Mouse (Mus musculus): ENCODE data around the gene Cox19. TPM values are rescaled to one million over a fixed set of nuclear protein-coding genes. Genes with fewer than 3 reads are reported as not detected.
"Not testable (repeated sequence)": the region's sequence is repeated elsewhere in the genome, so short reads cannot be mapped to it uniquely, and the experiment has no call there.

The Cox19 gene
- polyA plus RNA-seq, 1 experiment: 51.4 TPM

DNA sequence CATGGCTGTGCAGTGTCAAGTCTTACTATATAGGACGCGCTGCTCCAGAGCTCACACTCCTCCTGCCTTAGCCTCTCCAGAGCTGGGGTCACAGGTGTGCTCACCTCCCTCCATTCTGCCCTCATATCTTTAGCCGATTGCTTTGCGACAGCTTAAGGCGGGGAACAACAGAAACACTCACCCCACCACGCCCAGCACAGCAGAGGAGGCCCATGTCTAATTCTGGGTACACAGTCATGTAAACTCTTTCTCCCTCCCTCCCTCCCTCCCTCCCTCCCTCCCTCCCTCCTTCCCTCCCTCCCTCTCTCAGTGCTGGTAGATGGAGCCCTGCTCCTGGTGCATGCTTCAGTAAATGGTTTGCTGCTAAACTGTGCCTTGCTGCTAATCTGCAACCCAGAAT lies 1.5 kb downstream of the Cox19 start:
- no peaks in the 10 kb centered on the region for H3K36me3 ChIP-seq (replicated peaks; ENCODE audit: low read length)
- no peaks in the 10 kb centered on the region for H3K9me3 ChIP-seq
- H3K27me3 ChIP-seq (replicated peaks): peaks cover 30% of the 10 kb centered on the region
- no peak overlapping the region for H3K4me3 ChIP-seq (replicated peaks)
- TF ChIP-seq FLI1 (IDR thresholded peaks at IDR 0.05; ENCODE audit: low read length) (no peak), GATA1 (IDR thresholded peaks at IDR 0.05; ENCODE audit: borderline replicate concordance, low read length) (no peak)
- peaks cover 64% of the 10 kb centered on the region for H3K4me1 ChIP-seq

DNA sequence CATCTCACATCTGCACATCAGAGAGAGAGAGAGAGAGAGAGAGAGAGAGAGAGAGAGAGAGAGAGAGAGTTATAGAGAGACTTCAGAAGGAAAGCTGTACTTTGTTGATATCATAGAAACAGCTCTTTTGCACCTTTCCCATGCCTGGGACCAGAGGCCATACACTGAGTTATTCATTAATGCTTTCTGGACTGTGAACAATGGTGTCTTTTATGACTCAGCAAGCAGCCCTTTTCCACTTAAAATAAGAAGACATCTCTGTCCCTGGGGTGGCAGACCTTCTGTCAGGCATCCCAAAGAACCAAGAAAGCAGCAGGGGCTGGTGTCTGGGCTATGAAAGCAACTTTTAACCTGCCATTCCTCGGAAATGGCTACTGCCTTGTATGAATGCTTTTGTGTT lies 4.0 kb downstream of the Cox19 start:
- TF ChIP-seq GATA1 (IDR thresholded peaks at IDR 0.05; ENCODE audit: borderline replicate concordance, low read length): no peak
- no peak for TF ChIP-seq FLI1 (IDR thresholded peaks at IDR 0.05; ENCODE audit: low read length)
- Histone ChIP-seq H3K36me3 (replicated peaks; ENCODE audit: low read length) (peaks cover 8% of the 10 kb centered on the region), H3K4me3 (replicated peaks) (no peak overlapping the region), H3K27me3 (replicated peaks) (peaks cover 24% of the 10 kb centered on the region), H3K4me1 (peaks cover 66% of the 10 kb centered on the region), H3K9me3 (no peaks in the 10 kb centered on the region)

DNA sequence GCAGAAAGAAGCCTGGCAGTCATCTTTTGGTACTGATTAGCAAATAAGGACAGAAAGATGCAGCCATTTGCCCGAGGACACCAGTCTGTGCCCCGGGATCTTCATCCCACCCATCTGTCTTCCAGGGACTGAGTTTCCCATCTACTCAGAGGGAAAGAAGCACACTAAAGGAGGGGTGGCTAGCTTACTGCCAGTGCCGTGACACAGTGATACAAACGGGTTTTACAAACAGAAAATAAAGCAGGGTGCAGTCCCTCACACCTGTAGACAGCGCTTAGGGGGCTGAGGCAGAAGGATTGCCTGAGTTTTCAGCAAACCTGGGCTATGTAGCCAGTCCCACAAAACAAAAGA lies 5.9 kb downstream of the Cox19 start:
- peaks cover 25% of the 10 kb centered on the region for H3K36me3 ChIP-seq (replicated peaks; ENCODE audit: low read length)
- H3K4me1 ChIP-seq: peaks cover 54% of the 10 kb centered on the region
- peaks cover 7% of the 10 kb centered on the region for H3K27me3 ChIP-seq (replicated peaks)
- H3K9me3 ChIP-seq: no peaks in the 10 kb centered on the region
- peak overlapping the region; percentile 99 for H3K4me3 ChIP-seq (replicated peaks)
- TF ChIP-seq GATA1 (IDR thresholded peaks at IDR 0.05; ENCODE audit: borderline replicate concordance, low read length) (no peak), FLI1 (IDR thresholded peaks at IDR 0.05; ENCODE audit: low read length) (no peak)

DNA sequence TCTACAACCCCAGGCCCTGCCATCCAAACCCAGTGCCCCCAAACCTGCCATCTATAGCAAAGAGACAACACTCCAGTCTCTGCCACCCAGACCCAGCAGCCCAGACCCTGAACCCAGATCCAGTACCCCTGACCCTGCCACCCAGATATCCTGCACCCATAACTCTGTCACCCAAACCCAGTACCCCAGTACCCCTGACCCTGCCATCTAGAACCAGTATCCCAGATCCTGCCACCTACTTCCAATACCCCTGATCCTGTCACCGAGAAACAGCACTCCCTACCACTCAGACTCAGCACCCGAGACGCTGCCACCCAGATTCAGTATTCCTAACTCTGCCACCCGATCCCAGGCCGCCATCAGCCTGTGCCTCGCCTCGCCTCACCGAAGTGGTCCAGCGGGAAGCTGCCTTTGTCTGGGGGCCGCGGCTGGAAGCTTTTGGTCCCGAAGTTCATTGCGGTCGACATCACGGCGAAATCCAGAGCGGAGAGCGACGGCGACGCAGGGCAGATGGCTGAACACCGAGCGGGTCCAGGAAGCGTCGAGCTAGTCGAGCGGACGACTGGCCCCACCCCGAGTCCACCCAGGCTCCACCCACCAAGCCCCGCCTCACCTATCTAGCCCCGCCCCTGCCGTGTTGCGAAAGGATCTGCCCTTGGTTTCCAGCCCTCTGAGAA lies 6.4 kb downstream of the Cox19 start:
- Histone ChIP-seq H3K9me3 (no peaks in the 10 kb centered on the region), H3K4me1 (peaks cover 54% of the 10 kb centered on the region), H3K4me3 (replicated peaks) (peak overlapping the region; percentile 99), H3K27me3 (replicated peaks) (peaks cover 2% of the 10 kb centered on the region), H3K36me3 (replicated peaks; ENCODE audit: low read length) (peaks cover 30% of the 10 kb centered on the region)
- TF ChIP-seq GATA1 (IDR thresholded peaks at IDR 0.05; ENCODE audit: borderline replicate concordance, low read length) (no peak), FLI1 (IDR thresholded peaks at IDR 0.05; ENCODE audit: low read length) (no peak)

- no peaks in the 10 kb centered on the region for H3K9me3 ChIP-seq
- peaks cover 55% of the 10 kb centered on the region for H3K4me1 ChIP-seq
- peaks cover 37% of the 10 kb centered on the region for H3K36me3 ChIP-seq (replicated peaks; ENCODE audit: low read length)
- H3K4me3 ChIP-seq (replicated peaks): peak overlapping the region; percentile 99
- H3K27me3 ChIP-seq (replicated peaks): peaks cover 2% of the 10 kb centered on the region
- TF ChIP-seq GATA1 (IDR thresholded peaks at IDR 0.05; ENCODE audit: borderline replicate concordance, low read length): no peak
- TF ChIP-seq FLI1 (IDR thresholded peaks at IDR 0.05; ENCODE audit: low read length): no peak
Measured at GRCm38 (mm10) chr5:139344021-139344686, 7.1 kb downstream of the Cox19 start.

DNA sequence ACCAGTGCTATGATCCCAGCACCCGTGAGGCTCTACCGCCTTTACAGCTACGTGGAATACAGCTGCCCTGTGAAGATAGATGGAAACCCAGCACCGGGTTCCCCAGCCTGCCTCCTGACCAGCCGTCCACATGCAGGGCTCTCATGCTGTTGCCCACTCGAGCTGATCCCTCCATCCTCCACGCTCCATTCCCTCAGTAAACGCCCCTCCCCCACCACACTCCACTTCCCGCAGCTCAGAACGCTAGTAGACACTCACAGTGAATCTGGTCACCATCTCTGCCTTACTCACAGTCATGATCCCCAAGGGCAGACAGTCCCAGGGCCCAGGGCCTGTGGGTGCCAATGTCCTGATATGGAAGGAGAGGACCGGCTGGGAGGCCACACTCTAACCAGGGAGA lies 12.3 kb downstream of the Cox19 start:
- no peaks in the 10 kb centered on the region for H3K27me3 ChIP-seq (replicated peaks)
- H3K9me3 ChIP-seq: no peaks in the 10 kb centered on the region
- TF ChIP-seq FLI1 (IDR thresholded peaks at IDR 0.05; ENCODE audit: low read length) (no peak), GATA1 (IDR thresholded peaks at IDR 0.05; ENCODE audit: borderline replicate concordance, low read length) (no peak)
- H3K4me1 ChIP-seq: peaks cover 29% of the 10 kb centered on the region
- H3K4me3 ChIP-seq (replicated peaks): no peak overlapping the region
- H3K36me3 ChIP-seq (replicated peaks; ENCODE audit: low read length): peaks cover 83% of the 10 kb centered on the region

GRCm38 (mm10) chr5:139338403-139338802 lies 12.8 kb downstream of the Cox19 start:
- peaks cover 84% of the 10 kb centered on the region for H3K36me3 ChIP-seq (replicated peaks; ENCODE audit: low read length)
- no peak for TF ChIP-seq FLI1 (IDR thresholded peaks at IDR 0.05; ENCODE audit: low read length)
- TF ChIP-seq GATA1 (IDR thresholded peaks at IDR 0.05; ENCODE audit: borderline replicate concordance, low read length): no peak

DNA sequence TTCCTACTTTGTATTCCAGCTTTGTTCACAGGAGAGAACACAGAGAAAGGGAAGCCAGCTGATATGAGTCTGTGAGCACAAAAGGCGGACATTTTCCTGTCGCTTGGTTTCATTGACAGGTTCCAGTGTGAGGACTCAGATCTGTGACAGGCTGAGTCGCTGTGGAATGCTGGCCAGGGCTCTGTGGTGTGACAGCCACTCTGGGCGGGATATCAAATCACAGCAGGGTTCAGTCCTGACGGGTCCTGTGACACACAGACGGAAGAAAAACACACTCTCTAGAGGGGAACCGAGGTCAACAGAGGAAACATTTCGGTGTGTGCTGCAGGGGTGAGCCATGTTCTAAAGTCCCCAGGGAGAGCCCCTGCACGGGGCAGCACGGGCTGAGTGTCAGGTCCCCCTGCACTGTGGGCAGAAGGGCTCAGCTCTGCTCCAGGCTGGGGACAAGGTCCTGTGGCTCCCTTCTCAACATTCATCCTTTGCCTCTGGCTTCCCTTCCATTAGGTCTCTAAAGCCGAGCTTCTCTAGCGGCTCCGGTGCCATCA lies 13.3 kb downstream of the Cox19 start:
- no peak for TF ChIP-seq GATA1 (IDR thresholded peaks at IDR 0.05; ENCODE audit: borderline replicate concordance, low read length)
- TF ChIP-seq FLI1 (IDR thresholded peaks at IDR 0.05; ENCODE audit: low read length): no peak
- Histone ChIP-seq H3K4me3 (replicated peaks) (no peak overlapping the region), H3K9me3 (no peaks in the 10 kb centered on the region), H3K27me3 (replicated peaks) (no peaks in the 10 kb centered on the region), H3K36me3 (replicated peaks; ENCODE audit: low read length) (peaks cover 82% of the 10 kb centered on the region), H3K4me1 (peaks cover 27% of the 10 kb centered on the region)

More at GRCm38 (mm10) chr5:139338403-139338802, 12.8 kb downstream of the Cox19 start:
- H3K9me3 ChIP-seq: no peaks in the 10 kb centered on the region
- H3K4me3 ChIP-seq (replicated peaks): no peak overlapping the region
- peaks cover 26% of the 10 kb centered on the region for H3K4me1 ChIP-seq
- H3K27me3 ChIP-seq (replicated peaks): no peaks in the 10 kb centered on the region

DNA sequence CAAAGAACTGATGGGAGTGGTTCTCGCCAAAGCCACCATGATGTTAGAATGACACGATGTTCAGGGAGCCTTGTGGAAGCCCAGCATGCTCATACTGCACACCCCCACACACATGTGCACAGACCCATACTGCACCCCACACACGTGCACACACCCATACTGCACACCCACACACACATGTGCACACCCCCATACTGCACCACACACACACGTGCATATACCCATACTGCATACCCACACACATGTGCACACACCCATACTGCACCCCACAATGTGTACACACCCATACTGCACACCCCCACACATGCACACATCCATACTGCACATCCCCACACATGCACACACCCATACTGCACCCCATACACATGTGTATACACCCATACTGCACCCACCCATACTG lies 15.6 kb downstream of the Cox19 start:
- H3K4me3 ChIP-seq (replicated peaks): peak overlapping the region; percentile 31
- no peaks in the 10 kb centered on the region for H3K9me3 ChIP-seq
- no peak for TF ChIP-seq FLI1 (IDR thresholded peaks at IDR 0.05; ENCODE audit: low read length)
- no peak for TF ChIP-seq GATA1 (IDR thresholded peaks at IDR 0.05; ENCODE audit: borderline replicate concordance, low read length)
- H3K36me3 ChIP-seq (replicated peaks; ENCODE audit: low read length): peaks cover 62% of the 10 kb centered on the region
- no peaks in the 10 kb centered on the region for H3K27me3 ChIP-seq (replicated peaks)
- H3K4me1 ChIP-seq: peaks cover 42% of the 10 kb centered on the region

- Histone ChIP-seq H3K36me3 (replicated peaks; ENCODE audit: low read length) (peaks cover 49% of the 10 kb centered on the region), H3K4me1 (peaks cover 33% of the 10 kb centered on the region)
- H3K4me3 ChIP-seq (replicated peaks); H3K9me3 ChIP-seq; H3K27me3 ChIP-seq (replicated peaks): not testable (repeated sequence)
Measured at GRCm38 (mm10) chr5:139334394-139334793, 16.8 kb downstream of the Cox19 start.
